Mouse (Mus musculus) MEL (cell line): ENCODE measurements around the gene Urgcp. TPM values are rescaled to one million over a fixed set of nuclear protein-coding genes. Genes with fewer than 3 reads are reported as not detected.

ENCODE experiments used
- DNase-seq: peaks from one replicate; pipeline ENCODE4 v3.0.0; 2011; ENCODE audit warnings: low read depth, low spot score
- H3K27ac ChIP-seq: 2 replicates; pipeline ENCODE4 v1.5.1; 2012; ENCODE audit warnings: low read depth, mild to moderate bottlenecking, control low read depth, low read length, moderate library complexity; ENCODE audit not compliant: control insufficient read depth
- H3K27me3 ChIP-seq, 2 experiments: fragments of 150-350 bp in 1 of 2; sonication (generic) in 1 of 2; 2 replicates each; pipeline ENCODE4 v1.6.1; 2012; ENCODE audit warnings: low read length in 2 of 2, mild to moderate bottlenecking in 2 of 2, improper control_type of control experiment in 1 of 2, moderate library complexity in 1 of 2; ENCODE audit not compliant: insufficient read depth in 2 of 2, control insufficient read depth in 1 of 2
- H3K36me3 ChIP-seq, 2 experiments: 2 replicates each; pipeline ENCODE4 v1.6.1; 2012 to 2014; ENCODE audit warnings: low read length in 2 of 2, improper control_type of control experiment in 1 of 2, inconsistent platforms in 1 of 2, mild to moderate bottlenecking in 1 of 2; ENCODE audit not compliant: insufficient read depth in 2 of 2, control insufficient read depth in 1 of 2
- H3K4me1 ChIP-seq, 2 experiments: fragments of 150-350 bp in 1 of 2; sonication (generic) in 1 of 2; 2 replicates each; pipeline ENCODE4 v1.6.1; 2012; ENCODE audit warnings: low read length in 2 of 2, improper control_type of control experiment in 1 of 2, mild to moderate bottlenecking in 1 of 2; ENCODE audit not compliant: insufficient read depth in 2 of 2, control insufficient read depth in 1 of 2
- H3K4me3 ChIP-seq, 2 experiments: fragments of 150-350 bp in 1 of 2; sonication (generic) in 1 of 2; 2 replicates each; pipeline ENCODE4 v1.5.1; 2012; ENCODE audit warnings: low read depth in 2 of 2, low read length in 2 of 2, mild to moderate bottlenecking in 2 of 2, moderate library complexity in 2 of 2, control low read depth in 1 of 2, improper control_type of control experiment in 1 of 2; ENCODE audit not compliant: control insufficient read depth in 1 of 2, insufficient read depth in 1 of 2
- H3K79me2 ChIP-seq: 2 replicates; pipeline ENCODE4 v1.6.1; 2012; ENCODE audit warnings: mild to moderate bottlenecking, low read length, moderate library complexity; ENCODE audit not compliant: control insufficient read depth, poor library complexity, insufficient read depth
- H3K9ac ChIP-seq: 2 replicates; pipeline ENCODE4 v1.6.1; 2012; ENCODE audit warnings: low read depth, mild to moderate bottlenecking, control low read depth, low read length, moderate library complexity; ENCODE audit not compliant: control insufficient read depth, poor library complexity, severe bottlenecking
- H3K9me3 ChIP-seq: fragments of 150-350 bp; sonication (generic); replicated peaks from 2 replicates; pipeline ENCODE4 v1.6.1; 2012; ENCODE audit warnings: mild to moderate bottlenecking, low read length, improper control_type of control experiment, moderate library complexity; ENCODE audit not compliant: insufficient read depth
- BHLHE40 ChIP-seq: IDR thresholded peaks from 2 replicates; pipeline ENCODE4 v1.6.1; 2012; ENCODE audit warnings: low read depth, mild to moderate bottlenecking, inconsistent platforms, low read length, improper control_type of control experiment, borderline replicate concordance
- CHD1 ChIP-seq: IDR thresholded peaks from 2 replicates; pipeline ENCODE4 v1.6.1; 2012; ENCODE audit warnings: low read depth, mild to moderate bottlenecking, inconsistent platforms, low read length, improper control_type of control experiment
- CHD2 ChIP-seq: IDR thresholded peaks from 2 replicates; pipeline ENCODE4 v1.6.1; 2011; ENCODE audit warnings: low read length, improper control_type of control experiment
- CTCF ChIP-seq, 3 experiments: IDR thresholded peaks in 2 of 3; conservative IDR thresholded peaks in 1 of 3; 2 replicates each; pipeline ENCODE4 v1.5.1; 2011 to 2012; ENCODE audit warnings: low read length in 3 of 3, low read depth in 2 of 3, mild to moderate bottlenecking in 2 of 3, improper control_type of control experiment in 1 of 3, inconsistent platforms in 1 of 3, mixed read lengths in 1 of 3, moderate library complexity in 1 of 3; ENCODE audit not compliant: control insufficient read depth in 1 of 3, insufficient read depth in 1 of 3, poor library complexity in 1 of 3, severe bottlenecking in 1 of 3
- E2F4 ChIP-seq: IDR thresholded peaks from 2 replicates; pipeline ENCODE4 v1.6.1; 2011; ENCODE audit warnings: low read depth, low read length, improper control_type of control experiment, borderline replicate concordance
- ELF1 ChIP-seq: IDR thresholded peaks from 2 replicates; pipeline ENCODE4 v1.6.1; 2014; ENCODE audit warnings: low read depth, mild to moderate bottlenecking, inconsistent platforms, low read length, improper control_type of control experiment, moderate library complexity
- ETS1 ChIP-seq: IDR thresholded peaks from 2 replicates; pipeline ENCODE4 v1.6.1; 2012; ENCODE audit warnings: low read depth, mild to moderate bottlenecking, inconsistent platforms, low read length, improper control_type of control experiment, moderate library complexity
- GABPA ChIP-seq: IDR thresholded peaks from 2 replicates; pipeline ENCODE4 v1.6.1; 2012; ENCODE audit warnings: low read depth, mild to moderate bottlenecking, inconsistent platforms, low read length, improper control_type of control experiment, moderate library complexity
- GATA1 ChIP-seq: IDR thresholded peaks from 2 replicates; pipeline ENCODE4 v1.6.1; 2011; ENCODE audit warnings: low read depth, low read length, improper control_type of control experiment
- HCFC1 ChIP-seq: IDR thresholded peaks from 2 replicates; pipeline ENCODE4 v1.6.1; 2012; ENCODE audit warnings: low read depth, mild to moderate bottlenecking, inconsistent platforms, low read length, improper control_type of control experiment, moderate library complexity
- JUND ChIP-seq: IDR thresholded peaks from 2 replicates; pipeline ENCODE4 v1.6.1; 2011; ENCODE audit warnings: low read depth, mild to moderate bottlenecking, improper control_type of control experiment, low read length
- MAFK ChIP-seq: IDR thresholded peaks from 2 replicates; pipeline ENCODE4 v1.6.1; 2011; ENCODE audit warnings: low read depth, mild to moderate bottlenecking, low read length, improper control_type of control experiment, borderline replicate concordance
- MAX ChIP-seq: IDR thresholded peaks from 2 replicates; pipeline ENCODE4 v1.6.1; 2011; ENCODE audit warnings: low read length, improper control_type of control experiment
- MAZ ChIP-seq: IDR thresholded peaks from 2 replicates; pipeline ENCODE4 v1.6.1; 2012; ENCODE audit warnings: low read depth, mild to moderate bottlenecking, inconsistent platforms, low read length, improper control_type of control experiment
- MEF2A ChIP-seq: IDR thresholded peaks from 2 replicates; pipeline ENCODE4 v1.6.1; 2014; ENCODE audit warnings: low read depth, mild to moderate bottlenecking, inconsistent platforms, low read length, improper control_type of control experiment; ENCODE audit not compliant: poor library complexity, insufficient replicate concordance, severe bottlenecking; ENCODE audit errors: extremely low read depth
- MXI1 ChIP-seq: IDR thresholded peaks from 2 replicates; pipeline ENCODE4 v1.6.1; 2011; ENCODE audit warnings: mild to moderate bottlenecking, low read depth, low read length, improper control_type of control experiment
- MYB ChIP-seq: IDR thresholded peaks from 2 replicates; pipeline ENCODE4 v1.6.1; 2011; ENCODE audit warnings: mild to moderate bottlenecking, low read depth, low read length, improper control_type of control experiment
- MYC ChIP-seq: IDR thresholded peaks from 2 replicates; pipeline ENCODE4 v1.6.1; 2011; ENCODE audit warnings: low read depth, mild to moderate bottlenecking, low read length, improper control_type of control experiment, moderate library complexity
- NELFE ChIP-seq: IDR thresholded peaks from 2 replicates; pipeline ENCODE4 v1.6.1; 2011; ENCODE audit warnings: low read depth, low read length, improper control_type of control experiment
- NRF1 ChIP-seq: IDR thresholded peaks from 2 replicates; pipeline ENCODE4 v1.6.1; 2014; ENCODE audit warnings: low read depth, mild to moderate bottlenecking, inconsistent platforms, low read length, improper control_type of control experiment, moderate library complexity; ENCODE audit not compliant: poor library complexity, insufficient read depth, severe bottlenecking
- POLR2A ChIP-seq, 2 experiments: IDR thresholded peaks; 2 replicates each; pipeline ENCODE4 v1.6.1; 2011 to 2012; ENCODE audit warnings: low read length in 2 of 2, mild to moderate bottlenecking in 2 of 2, control low read depth in 1 of 2, improper control_type of control experiment in 1 of 2, low read depth in 1 of 2, moderate library complexity in 1 of 2; ENCODE audit not compliant: control insufficient read depth in 1 of 2, insufficient read depth in 1 of 2, poor library complexity in 1 of 2
- POLR2AphosphoS2 ChIP-seq: IDR thresholded peaks from 2 replicates; pipeline ENCODE4 v1.6.1; 2011; ENCODE audit warnings: low read length, improper control_type of control experiment
- POLR2AphosphoS5 ChIP-seq: IDR thresholded peaks from 2 replicates; pipeline ENCODE4 v1.6.1; 2012; ENCODE audit warnings: low read depth, borderline replicate concordance, mild to moderate bottlenecking, inconsistent platforms, low read length, moderate library complexity, mixed read lengths
- RAD21 ChIP-seq: IDR thresholded peaks from 2 replicates; pipeline ENCODE4 v1.6.1; 2011; ENCODE audit warnings: mild to moderate bottlenecking, low read depth, low read length, improper control_type of control experiment
- SIN3A ChIP-seq: IDR thresholded peaks from 2 replicates; pipeline ENCODE4 v1.6.1; 2012; ENCODE audit warnings: low read length, improper control_type of control experiment, inconsistent platforms
- SMC3 ChIP-seq: IDR thresholded peaks from 2 replicates; pipeline ENCODE4 v1.6.1; 2011; ENCODE audit warnings: low read depth, low read length, improper control_type of control experiment
- TAL1 ChIP-seq: IDR thresholded peaks from 2 replicates; pipeline ENCODE4 v1.6.1; 2012; ENCODE audit warnings: mild to moderate bottlenecking, inconsistent platforms, low read length, moderate library complexity, mixed read lengths
- TBP ChIP-seq: IDR thresholded peaks from 2 replicates; pipeline ENCODE4 v1.8.0; 2011; ENCODE audit warnings: low read depth, low read length, improper control_type of control experiment
- UBTF ChIP-seq: IDR thresholded peaks from 2 replicates; pipeline ENCODE4 v1.6.1; 2012; ENCODE audit warnings: low read depth, mild to moderate bottlenecking, inconsistent platforms, low read length, improper control_type of control experiment, moderate library complexity, borderline replicate concordance; ENCODE audit not compliant: insufficient read depth
- USF1 ChIP-seq: IDR thresholded peaks from 2 replicates; pipeline ENCODE4 v1.6.1; 2014; ENCODE audit warnings: low read depth, mild to moderate bottlenecking, inconsistent platforms, low read length, improper control_type of control experiment, moderate library complexity
- USF2 ChIP-seq, 2 experiments: IDR thresholded peaks; 2 replicates each; pipeline ENCODE4 v1.6.1; 2011 to 2012; ENCODE audit warnings: improper control_type of control experiment in 2 of 2, low read length in 2 of 2, borderline replicate concordance in 1 of 2, inconsistent platforms in 1 of 2, low read depth in 1 of 2, mild to moderate bottlenecking in 1 of 2; ENCODE audit not compliant: insufficient read depth in 1 of 2
- ZC3H11A ChIP-seq: IDR thresholded peaks from 2 replicates; pipeline ENCODE4 v1.6.1; 2012; ENCODE audit warnings: low read depth, mild to moderate bottlenecking, inconsistent platforms, low read length, improper control_type of control experiment
- ZKSCAN1 ChIP-seq: IDR thresholded peaks from 2 replicates; pipeline ENCODE4 v1.6.1; 2012; ENCODE audit warnings: low read depth, mild to moderate bottlenecking, inconsistent platforms, low read length, improper control_type of control experiment, moderate library complexity
- ZMIZ1 ChIP-seq: IDR thresholded peaks from 2 replicates; pipeline ENCODE4 v1.6.1; 2012; ENCODE audit warnings: low read depth, mild to moderate bottlenecking, inconsistent platforms, low read length, improper control_type of control experiment, moderate library complexity
- ZNF384 ChIP-seq: IDR thresholded peaks from 2 replicates; pipeline ENCODE4 v1.6.1; 2012; ENCODE audit warnings: low read depth, mild to moderate bottlenecking, inconsistent platforms, low read length, improper control_type of control experiment
- polyA plus RNA-seq, 2 experiments: library from polyadenylated mRNA; stranded (reverse) in 1 of 2; unstranded in 1 of 2; fragments of >175 nt in 1 of 2; fragments of >200 nt in 1 of 2; gene quantifications; 2 replicates each; pipeline versions ENCODE4 v1.2.1 to v1.2.4; 2012; ENCODE audit warnings: low replicate concordance in 2 of 2, low read depth in 1 of 2; ENCODE audit not compliant: insufficient read length in 2 of 2, insufficient read depth in 1 of 2, missing spikeins in 1 of 2
- total RNA-seq: library from RNA; depleted of rRNA; stranded (reverse); fragments of 300-350 nt; gene quantifications from 2 replicates; pipeline ENCODE4 v1.2.3, GENCODE M21; 2012; rRNA removed

The Urgcp gene
- total RNA-seq (27.8 and 29.2 TPM in 2 replicates), polyA plus RNA-seq (10 to 100 TPM; 19.5 to 34.9 TPM)

- peak; percentile 99 for DNase-seq
- peak within 1 kb of the TSS; percentile 86 for H3K9ac ChIP-seq
- peak within 1 kb of the TSS; percentile 72 to 84 for H3K4me3 ChIP-seq
- peaks cover 0 to 25% of the 10 kb centered on the region in 2 experiments; a peak in 2 of 4 replicates for H3K36me3 ChIP-seq
- H3K9me3 ChIP-seq, result no peaks in the 10 kb centered on the region
- peak within 1 kb of the TSS; percentile 83 for H3K27ac ChIP-seq
- H3K79me2 ChIP-seq, result peaks cover 17% of the 10 kb centered on the region
- peaks cover 3 to 23% of the 10 kb centered on the region in 2 experiments for H3K4me1 ChIP-seq
- no peaks in the 10 kb centered on the region for H3K27me3 ChIP-seq
- no peak for TF ChIP-seq TAL1
- no peak for TF ChIP-seq ZNF384
- TF ChIP-seq BHLHE40, result peak; percentile 90
- TF ChIP-seq MYC, result peak; percentile 85
- no peak for TF ChIP-seq MEF2A
- TF ChIP-seq POLR2A (IDR thresholded peaks at IDR 0.05; ENCODE audit: control insufficient read depth in 1 of 2, insufficient read depth in 1 of 2, low read depth in 1 of 2, low read length in 2 of 2, poor library complexity in 1 of 2), result peak; percentile 100
- no peak for TF ChIP-seq CHD2
- peak; percentile 93 for TF ChIP-seq TBP
- TF ChIP-seq MAFK, result no peak
- TF ChIP-seq ZC3H11A, result no peak
- TF ChIP-seq SIN3A, result peak; percentile 91
- no peak for TF ChIP-seq MYB
- TF ChIP-seq SMC3, result no peak
- peak; percentile 86 for TF ChIP-seq HCFC1
- TF ChIP-seq RAD21, result no peak
- TF ChIP-seq MAX, result peak; percentile 94
- no peak for TF ChIP-seq GABPA
- TF ChIP-seq POLR2AphosphoS5, result 0 out of 2 replicates have a peak, but pooled peaks have one; percentile 42
- TF ChIP-seq USF2 (IDR thresholded peaks at IDR 0.05; ENCODE audit: borderline replicate concordance in 1 of 2, insufficient read depth in 1 of 2, low read depth in 1 of 2, low read length in 2 of 2), result peak in 1 of 2 experiments; percentile 85; a peak in 3 of 4 replicates
- TF ChIP-seq UBTF, result peak; percentile 59; the same call in 1 of the 2 replicates
- peak; percentile 100 for TF ChIP-seq NELFE
- TF ChIP-seq CTCF (IDR thresholded peaks at IDR 0.05 in 2 of 3, conservative IDR thresholded peaks at IDR 0.05 in 1 of 3; ENCODE audit: control insufficient read depth in 1 of 3, insufficient read depth in 1 of 3, low read depth in 2 of 3, low read length in 3 of 3, poor library complexity in 1 of 3, severe bottlenecking in 1 of 3), result no peak
- peak; percentile 80 for TF ChIP-seq NRF1
- peak; percentile 19; the same call in 1 of the 2 replicates for TF ChIP-seq E2F4
- TF ChIP-seq JUND, result no peak
- TF ChIP-seq ZMIZ1, result peak; percentile 97
- no peak for TF ChIP-seq MAZ
- no peak for TF ChIP-seq ZKSCAN1
- 0 out of 2 replicates have a peak, but pooled peaks have one; percentile 60 for TF ChIP-seq ELF1
- 0 out of 2 replicates have a peak, but pooled peaks have one; percentile 22 for TF ChIP-seq CHD1
- peak; percentile 98 for TF ChIP-seq USF1
- TF ChIP-seq ETS1, result 0 out of 2 replicates have a peak, but pooled peaks have one; percentile 46
- peak; percentile 93 for TF ChIP-seq MXI1
- peak; percentile 99 for TF ChIP-seq POLR2AphosphoS2
- TF ChIP-seq GATA1, result no peak
These were observed at the start of gene Urgcp for GRCm38 (mm10) chr11:5761820-5762632. Gene Urgcp, minus strand, starts transcription at chr11:5762376.
